Mouse (Mus musculus) hindbrain, postnatal 0 days (tissue): ENCODE measurements around the gene Igflr1. TPM values are rescaled to one million over a fixed set of nuclear protein-coding genes. Genes with fewer than 3 reads are reported as not detected.

Experiments
- ATAC-seq: fragments of 200-750 bp; cut with Nextera tagmentation; 2 replicates; pipeline ENCODE4 v1.8.0; 2017; ENCODE audit warnings: mild to moderate bottlenecking, moderate TSS enrichment, moderate library complexity
- DNase-seq: peaks from one replicate; pipeline ENCODE4 v3.0.0-alpha.2; 2015; ENCODE audit warnings: low spot score
- H3K27ac ChIP-seq: fragments of 300-500 bp; sonication (generic); 2 replicates; pipeline ENCODE4 v1.5.1; 2014; ENCODE audit warnings: mild to moderate bottlenecking
- H3K27me3 ChIP-seq: fragments of 300-500 bp; sonication (generic); 2 replicates; pipeline ENCODE4 v1.6.1; 2014; ENCODE audit warnings: low read length, mixed read lengths; ENCODE audit not compliant: insufficient read depth
- H3K36me3 ChIP-seq: fragments of 300-500 bp; sonication (generic); 2 replicates; pipeline ENCODE4 v1.6.1; 2014; ENCODE audit warnings: low read length, mixed read lengths; ENCODE audit not compliant: insufficient read depth
- H3K4me1 ChIP-seq: fragments of 300-500 bp; sonication (generic); 2 replicates; pipeline ENCODE4 v1.6.1; 2014; ENCODE audit warnings: antibody characterized with exemption, low read length, mixed read lengths; ENCODE audit not compliant: insufficient read depth
- H3K4me2 ChIP-seq: fragments of 300-500 bp; sonication (generic); 2 replicates; pipeline ENCODE4 v1.6.1; 2014; ENCODE audit warnings: low read depth, mild to moderate bottlenecking, low read length, moderate library complexity, mixed read lengths
- H3K4me3 ChIP-seq: fragments of 300-500 bp; sonication (generic); 2 replicates; pipeline ENCODE4 v1.5.1; 2014; ENCODE audit warnings: low read length
- H3K9ac ChIP-seq: fragments of 300-500 bp; sonication (generic); replicated peaks from 2 replicates; pipeline ENCODE4 v1.6.1; 2014; ENCODE audit warnings: mild to moderate bottlenecking, low read length, moderate library complexity, mixed read lengths
- H3K9me3 ChIP-seq: fragments of 300-500 bp; sonication (generic); 2 replicates; pipeline ENCODE4 v1.6.1; 2016; ENCODE audit warnings: low read length, mixed read lengths
- CTCF ChIP-seq: IDR thresholded peaks from 2 replicates; pipeline ENCODE4 v1.5.1; 2016; ENCODE audit warnings: antibody characterized with exemption, control low read depth, low read depth
- WGBS: fragments of 180-500 bp; shearing (Covaris S2); extraction: QIAGEN DNeasy Blood & Tissue Kit; methylation state at CpG from one replicate; pipeline ENCODE4 v1.1.7; 2014; 5-methylcytosine and 5-hydroxymethylcytosine counted together
- polyA plus RNA-seq: library from polyadenylated mRNA; unstranded; fragments of >200 nt; fragmentation: Nextera tagmentation; extraction: Ambion mirVana; gene quantifications from 2 replicates; pipeline ENCODE4 v1.2.1, GENCODE M21; 2015
- total RNA-seq: library from RNA; depleted of rRNA; stranded (reverse); fragments of >200 nt; gene quantifications from 2 replicates; pipeline ENCODE4 v1.2.3, GENCODE M21; 2014

The Igflr1 gene
- total and polyA plus RNA-seq, 2 experiments from 2014 or later: 2.6 to 5.6 TPM

- no peaks in the 10 kb centered on the region for H3K9me3 ChIP-seq
- TF ChIP-seq CTCF: no peak
- H3K9ac ChIP-seq: no peak overlapping the region
- no peak overlapping the region for H3K4me3 ChIP-seq
- no peaks in the 10 kb centered on the region for H3K27me3 ChIP-seq
- no peaks in the 10 kb centered on the region; the same call in 1 of the 2 replicates for H3K4me1 ChIP-seq
- WGBS: 96% methylated on average over 7 of the region's 7 CpGs
- no peak overlapping the region for H3K4me2 ChIP-seq
- peaks cover 4% of the 10 kb centered on the region for H3K36me3 ChIP-seq
- DNase-seq: no peak
- no peak overlapping the region for H3K27ac ChIP-seq
- ATAC-seq: 0 out of 2 replicates have a peak, but pooled peaks have one; percentile 30
Measured at GRCm38 (mm10) chr7:30540572-30540971, 24.7 kb upstream of the Igflr1 start.

GRCm38 (mm10) chr7:30544327-30544726 lies 20.9 kb upstream of the Igflr1 start:
- no peak for TF ChIP-seq CTCF
- no peak for DNase-seq
- no peak overlapping the region for H3K9ac ChIP-seq
- 90% methylated on average over 2 of the region's 2 CpGs for WGBS
- no peaks in the 10 kb centered on the region for H3K27me3 ChIP-seq
- H3K4me1 ChIP-seq: no peaks in the 10 kb centered on the region
- H3K9me3 ChIP-seq: no peaks in the 10 kb centered on the region
- H3K27ac ChIP-seq: no peak overlapping the region
- H3K4me3 ChIP-seq: no peak overlapping the region
- no peak for ATAC-seq
- peaks cover 16% of the 10 kb centered on the region for H3K36me3 ChIP-seq
- H3K4me2 ChIP-seq: no peak overlapping the region

GRCm38 (mm10) chr7:30549880-30550279 lies 15.3 kb upstream of the Igflr1 start:
- no peaks in the 10 kb centered on the region for H3K9me3 ChIP-seq
- no peaks in the 10 kb centered on the region for H3K27me3 ChIP-seq
- no peak overlapping the region for H3K9ac ChIP-seq
- H3K4me2 ChIP-seq: no peak overlapping the region
- peaks cover 13% of the 10 kb centered on the region; the same call in 1 of the 2 replicates for H3K4me1 ChIP-seq
- peaks cover 13% of the 10 kb centered on the region; the same call in 1 of the 2 replicates for H3K36me3 ChIP-seq
- no peak overlapping the region for H3K27ac ChIP-seq
- TF ChIP-seq CTCF: no peak
- H3K4me3 ChIP-seq: no peak overlapping the region
- no peak for ATAC-seq
- DNase-seq: no peak
- WGBS: 94% methylated on average over 1 of the region's 2 CpGs

GRCm38 (mm10) chr7:30550603-30551002 lies 14.6 kb upstream of the Igflr1 start:
- no peaks in the 10 kb centered on the region for H3K27me3 ChIP-seq
- peaks cover 20% of the 10 kb centered on the region for H3K36me3 ChIP-seq
- H3K4me3 ChIP-seq: no peak overlapping the region
- ATAC-seq (no peak), DNase-seq (no peak)
- no peaks in the 10 kb centered on the region for H3K9me3 ChIP-seq
- WGBS: 95% methylated on average over 1 of the region's 1 CpGs
- no peak for TF ChIP-seq CTCF
- H3K9ac ChIP-seq: no peak overlapping the region
- no peak overlapping the region for H3K27ac ChIP-seq
- no peak overlapping the region for H3K4me2 ChIP-seq
- H3K4me1 ChIP-seq: peaks cover 13% of the 10 kb centered on the region; the same call in 1 of the 2 replicates

- WGBS: 1% methylated on average over 10 of the region's 10 CpGs
- peaks cover 21% of the 10 kb centered on the region for H3K36me3 ChIP-seq
- peak overlapping the region; percentile 97 for H3K4me2 ChIP-seq
- DNase-seq (peak; percentile 83), ATAC-seq (peak; percentile 68)
- H3K27me3 ChIP-seq: no peaks in the 10 kb centered on the region
- no peaks in the 10 kb centered on the region for H3K9me3 ChIP-seq
- H3K4me3 ChIP-seq: peak overlapping the region; percentile 65
- H3K4me1 ChIP-seq: peaks cover 13% of the 10 kb centered on the region; the same call in 1 of the 2 replicates
- H3K27ac ChIP-seq: peak overlapping the region; percentile 96
- peak overlapping the region; percentile 63 for H3K9ac ChIP-seq
- TF ChIP-seq CTCF: peak; percentile 63
Measured at GRCm38 (mm10) chr7:30551445-30552101, 13.7 kb upstream of the Igflr1 start.

GRCm38 (mm10) chr7:30552102-30553020 lies 12.9 kb upstream of the Igflr1 start, which contains the start of the genes Hspb6 and Proser3:
TSS of gene Hspb6 (plus strand) at chr7:30552178.
TSS of gene Proser3 (minus strand) at chr7:30552299.
- WGBS: under 1% methylated on average over 44 of the region's 44 CpGs
- Histone ChIP-seq H3K4me2 (peak within 1 kb of the TSS; percentile 97), H3K9ac (peak within 1 kb of the TSS; percentile 63), H3K27ac (peak within 1 kb of the TSS; percentile 96), H3K27me3 (no peaks in the 10 kb centered on the region), H3K9me3 (no peaks in the 10 kb centered on the region), H3K36me3 (peaks cover 24% of the 10 kb centered on the region), H3K4me3 (peak within 1 kb of the TSS; percentile 65), H3K4me1 (peaks cover 13% of the 10 kb centered on the region; the same call in 1 of the 2 replicates)
- TF ChIP-seq CTCF: peak; percentile 34; the same call in 1 of the 2 replicates
- DNase-seq (peak; percentile 99), ATAC-seq (peak; percentile 95)
